Mouse (Mus musculus): ENCODE data around the gene Llcfc1. TPM values are rescaled to one million over a fixed set of nuclear protein-coding genes. Genes with fewer than 3 reads are reported as not detected.

The Llcfc1 gene
- not detected for total RNA-seq (2021)
- long read RNA-seq, experiment 1: 0 reads
- long read RNA-seq, experiment 2: 0 reads

- no peak for DNase-seq (ENCODE audit: low spot score in 2 of 2)
Observed at GRCm38 (mm10) chr6:41684131-41684530, at the start of gene Llcfc1. Gene Llcfc1 (plus strand): TSS chr6:41684431.

- no peak for DNase-seq (ENCODE audit: low spot score in 2 of 2)
Observed at GRCm38 (mm10) chr6:41635211-41635610, 49.0 kb upstream of the Llcfc1 start.

GRCm38 (mm10) chr6:41636178-41636577, 48.1 kb upstream of the Llcfc1 start, which contains the start of gene Trpv6:
Gene Trpv6 (minus strand): TSS chr6:41636405.
- no peak for DNase-seq (ENCODE audit: low spot score in 2 of 2)

- no peak for DNase-seq (ENCODE audit: low spot score in 2 of 2)
Observed at GRCm38 (mm10) chr6:41637393-41637792, 46.8 kb upstream of the Llcfc1 start.

GRCm38 (mm10) chr6:41637927-41638506, 46.2 kb upstream of the Llcfc1 start:
- no peak for DNase-seq (ENCODE audit: low spot score in 2 of 2)

GRCm38 (mm10) chr6:41640449-41640848, 43.8 kb upstream of the Llcfc1 start:
- DNase-seq (ENCODE audit: low spot score in 2 of 2): no peak

- no peak for DNase-seq (ENCODE audit: low spot score in 2 of 2)
Observed at GRCm38 (mm10) chr6:41641173-41641866, 42.9 kb upstream of the Llcfc1 start.

GRCm38 (mm10) chr6:41642765-41643164, 41.5 kb upstream of the Llcfc1 start:
- DNase-seq (ENCODE audit: low spot score in 2 of 2): no peak

GRCm38 (mm10) chr6:41643227-41643626, 41.0 kb upstream of the Llcfc1 start:
- DNase-seq (ENCODE audit: low spot score in 2 of 2): no peak

GRCm38 (mm10) chr6:41646220-41646619, 38.0 kb upstream of the Llcfc1 start:
- no peak for DNase-seq (ENCODE audit: low spot score in 2 of 2)

- no peak for DNase-seq (ENCODE audit: low spot score in 2 of 2)
Observed at GRCm38 (mm10) chr6:41646672-41647071, 37.6 kb upstream of the Llcfc1 start.

- no peak for DNase-seq (ENCODE audit: low spot score in 2 of 2)
Observed at GRCm38 (mm10) chr6:41653173-41653572, 31.1 kb upstream of the Llcfc1 start.

- no peak for DNase-seq (ENCODE audit: low spot score in 2 of 2)
Observed at GRCm38 (mm10) chr6:41654648-41655047, 29.6 kb upstream of the Llcfc1 start.

GRCm38 (mm10) chr6:41658487-41658886, 25.7 kb upstream of the Llcfc1 start:
- no peak for DNase-seq (ENCODE audit: low spot score in 2 of 2)

GRCm38 (mm10) chr6:41662320-41662719, 21.9 kb upstream of the Llcfc1 start:
- no peak for DNase-seq (ENCODE audit: low spot score in 2 of 2)

- no peak for DNase-seq (ENCODE audit: low spot score in 2 of 2)
Observed at GRCm38 (mm10) chr6:41676530-41676929, 7.7 kb upstream of the Llcfc1 start.

- DNase-seq (ENCODE audit: low spot score in 2 of 2): no peak
Observed at GRCm38 (mm10) chr6:41680669-41681068, 3.6 kb upstream of the Llcfc1 start, which contains the start of gene Trpv5. Gene Trpv5 (minus strand): TSS chr6:41680769.

GRCm38 (mm10) chr6:41681656-41682055, 2.6 kb upstream of the Llcfc1 start:
- no peak for DNase-seq (ENCODE audit: low spot score in 2 of 2)

GRCm38 (mm10) chr6:41684911-41685310, 680 bp downstream of the Llcfc1 start:
- no peak for DNase-seq (ENCODE audit: low spot score in 2 of 2)

GRCm38 (mm10) chr6:41685596-41685995, 1.4 kb downstream of the Llcfc1 start:
- no peak for DNase-seq (ENCODE audit: low spot score in 2 of 2)

GRCm38 (mm10) chr6:41692200-41692599, 8.0 kb downstream of the Llcfc1 start:
- no peak for DNase-seq (ENCODE audit: low spot score in 2 of 2)

- DNase-seq (ENCODE audit: low spot score in 2 of 2): no peak
Observed at GRCm38 (mm10) chr6:41694407-41694806, 10.2 kb downstream of the Llcfc1 start.

- DNase-seq (ENCODE audit: low spot score in 2 of 2): no peak
Observed at GRCm38 (mm10) chr6:41701245-41701644, 17.0 kb downstream of the Llcfc1 start.

Data from gastrocnemius, postnatal 4 days (tissue).